Mouse (Mus musculus) heart, postnatal 25 days (tissue): ENCODE measurements around the gene Cfap97. TPM values are rescaled to one million over a fixed set of nuclear protein-coding genes. Genes with fewer than 3 reads are reported as not detected.
"Not testable (repeated sequence)": the region's sequence is repeated elsewhere in the genome, so short reads cannot be mapped to it uniquely, and the experiment has no call there.

Experiments used
- DNase-seq: peaks from one replicate; pipeline ENCODE4 v3.0.0; 2022; ENCODE audit warnings: low spot score
- intact Hi-C: fragments of 180-260 bp; cut with DNase I; formaldehyde crosslinking; loops from one replicate; pipeline ENCODE4 v1.15.1; 2025
- total RNA-seq, 2 experiments: library from RNA; stranded (reverse); gene quantifications; 2 replicates each; pipeline ENCODE4 v1.2.3; 2021

The Cfap97 gene
- total RNA-seq = 10 to 100 TPM; 11.5 to 12.9 TPM

DNA sequence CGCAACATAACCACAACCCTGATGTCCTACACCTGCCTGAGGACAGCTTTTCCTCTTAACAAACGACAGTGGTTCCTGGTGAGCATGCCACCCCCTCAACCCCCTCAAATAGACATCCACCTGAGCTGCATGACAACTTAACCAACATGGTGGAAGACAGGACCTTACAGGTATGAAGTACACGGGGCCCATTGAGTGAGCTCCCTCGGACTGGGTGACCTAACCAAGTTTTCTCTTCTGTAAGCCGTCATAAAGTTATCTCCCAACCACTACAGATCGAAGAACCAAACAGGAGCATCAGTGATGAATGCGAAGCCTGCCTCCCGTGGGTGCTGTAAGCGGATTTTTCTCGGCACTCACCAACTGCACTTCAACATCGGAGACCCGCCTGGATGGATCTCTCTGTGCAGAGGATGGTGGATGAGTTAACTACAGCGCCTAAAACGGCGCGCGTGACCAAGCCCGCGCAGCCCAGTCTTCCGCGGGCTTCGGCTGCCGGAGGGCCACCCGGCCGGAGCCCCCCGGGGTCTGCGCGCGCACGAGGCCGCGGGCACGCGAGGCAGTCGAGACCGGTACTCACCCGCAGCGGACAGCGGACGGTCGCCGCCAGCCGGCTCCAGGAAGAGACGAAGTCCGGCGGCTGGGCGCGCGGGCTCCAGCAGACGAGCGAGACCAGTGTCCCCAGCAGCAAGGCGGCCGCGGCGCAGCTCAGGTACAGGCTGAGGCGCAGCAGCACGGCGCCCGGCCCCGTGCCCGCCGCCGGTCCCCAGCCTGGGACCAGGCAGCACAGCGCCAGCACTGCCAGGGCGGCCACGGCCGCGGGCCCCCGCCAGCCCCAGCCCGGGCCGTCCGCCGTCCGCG is at the start of gene Cfap97:
TSS of gene Cfap97 (plus strand) at position 570 of the 861 bp plus-strand sequence.
- DNase-seq = no peak
- intact Hi-C loops = loop anchor here (5.0 kb wide), 1 partner anchor 154 kb away; the partner anchor contains the start of gene Lrp2bp

DNA sequence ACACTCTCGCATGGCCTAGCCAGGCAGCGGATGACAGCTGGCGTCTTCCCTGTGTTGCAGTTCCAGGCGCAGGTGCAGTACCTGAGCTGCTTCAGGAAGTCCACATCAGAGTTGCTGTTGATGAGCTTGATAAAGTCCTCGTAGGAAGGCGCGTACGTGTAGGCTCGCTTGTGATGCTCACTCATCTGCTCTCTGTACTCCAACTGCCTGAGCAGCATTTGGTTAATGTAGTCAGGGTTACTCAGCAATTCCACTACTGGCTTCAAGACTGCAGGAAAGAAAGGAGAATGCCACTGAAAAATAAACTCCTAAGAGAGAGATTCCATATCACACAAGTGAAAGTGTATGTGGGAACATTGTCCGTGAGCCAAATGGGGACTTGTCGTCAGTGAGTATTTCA is 48.1 kb upstream of the Cfap97 start:
- intact Hi-C loops = no loop called here
- DNase-seq = no peak

DNA sequence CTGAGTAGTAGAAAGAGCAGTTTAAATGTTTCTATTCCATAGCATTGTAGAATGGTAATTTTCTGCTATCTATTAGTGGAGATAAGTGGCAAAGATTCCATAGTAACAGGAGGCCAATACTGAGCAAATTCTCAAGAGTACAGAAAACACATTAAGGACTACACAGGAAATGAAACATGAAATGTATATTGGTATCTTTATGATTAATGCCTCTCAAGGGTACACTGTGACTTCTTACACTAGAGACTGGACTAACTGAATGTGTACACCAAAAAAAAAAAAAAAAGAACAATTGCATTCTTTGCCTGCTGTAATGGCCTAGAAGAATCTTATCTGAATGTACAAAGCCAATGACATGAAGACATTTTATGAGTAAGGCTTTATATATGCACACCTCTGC is 43.9 kb upstream of the Cfap97 start:
- DNase-seq = no peak
- intact Hi-C loops = no loop called here

DNA sequence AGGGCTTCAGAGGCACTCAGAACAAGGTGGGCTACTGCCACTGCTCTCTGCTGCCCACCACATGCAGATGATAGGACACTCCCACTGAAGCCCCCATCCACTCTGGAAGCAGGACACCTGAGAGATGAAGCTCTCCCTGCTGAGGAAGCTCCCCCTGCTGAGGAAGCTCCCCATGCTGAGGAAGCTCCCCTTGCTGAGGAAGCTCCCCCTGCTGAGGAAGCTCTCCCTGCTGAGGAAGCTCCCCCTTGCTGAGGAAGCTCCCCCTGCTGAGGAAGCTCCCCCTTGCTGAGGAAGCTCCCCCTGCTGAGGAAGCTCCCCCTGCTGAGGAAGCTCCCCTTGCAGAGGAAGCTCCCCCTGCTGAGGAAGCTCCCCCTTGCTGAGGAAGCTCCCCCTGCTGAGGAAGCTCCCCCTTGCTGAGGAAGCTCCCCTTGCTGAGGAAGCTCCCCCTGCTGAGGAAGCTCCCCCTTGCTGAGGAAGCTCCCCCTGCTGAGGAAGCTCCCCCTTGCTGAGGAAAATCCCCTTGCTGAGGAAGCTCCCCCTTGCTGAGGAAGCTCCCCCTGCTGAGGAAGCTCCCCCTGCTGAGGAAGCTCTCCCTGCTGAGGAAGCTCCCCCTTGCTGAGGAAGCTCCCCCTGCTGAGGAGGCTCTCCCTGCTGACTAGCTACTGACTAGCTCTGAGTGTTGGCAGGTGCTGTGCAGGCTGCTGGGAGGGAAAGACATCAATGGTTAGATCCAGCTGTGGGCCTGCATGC is 38.0 kb upstream of the Cfap97 start:
- intact Hi-C loops, DNase-seq: not testable (repeated sequence)

DNA sequence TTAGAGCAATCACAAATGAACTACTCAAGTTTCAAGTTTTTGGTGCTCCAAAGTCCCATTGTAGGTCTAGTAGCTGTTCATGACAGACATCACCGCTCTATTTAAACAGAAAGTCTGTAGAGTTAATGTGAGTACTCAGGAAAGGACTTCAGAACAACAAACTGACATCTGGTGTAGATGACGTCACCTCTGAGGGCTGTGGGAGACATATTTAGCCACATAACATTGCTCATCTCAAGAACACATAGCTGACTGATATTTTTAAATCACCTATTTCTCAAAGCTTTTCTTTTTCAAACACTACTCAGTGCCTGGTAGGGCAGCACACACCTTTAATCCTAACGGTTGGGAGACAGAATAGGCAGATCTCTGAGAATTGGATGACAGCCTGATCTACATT is 34.4 kb upstream of the Cfap97 start:
- intact Hi-C loops = no loop called here
- DNase-seq = no peak

DNA sequence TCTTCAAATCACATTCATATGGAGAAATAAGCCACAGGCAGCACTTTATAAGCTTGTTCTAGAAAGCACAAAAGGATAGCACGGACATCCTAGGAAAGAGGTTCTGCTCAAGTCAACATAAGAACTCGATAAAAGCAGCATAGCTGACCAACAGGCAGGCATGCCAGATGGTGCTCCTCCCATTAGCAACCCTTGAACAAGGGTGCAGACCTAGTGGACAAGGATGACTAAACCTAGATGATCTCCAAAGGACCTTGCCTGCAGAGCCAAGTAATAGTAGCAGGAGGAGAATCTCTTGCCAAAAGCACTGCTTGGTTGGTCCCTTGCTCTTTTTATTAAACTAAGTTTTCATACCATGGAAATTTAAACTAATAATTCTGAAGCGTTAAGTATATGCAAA is 32.4 kb upstream of the Cfap97 start:
- DNase-seq = no peak
- intact Hi-C loops = no loop called here

DNA sequence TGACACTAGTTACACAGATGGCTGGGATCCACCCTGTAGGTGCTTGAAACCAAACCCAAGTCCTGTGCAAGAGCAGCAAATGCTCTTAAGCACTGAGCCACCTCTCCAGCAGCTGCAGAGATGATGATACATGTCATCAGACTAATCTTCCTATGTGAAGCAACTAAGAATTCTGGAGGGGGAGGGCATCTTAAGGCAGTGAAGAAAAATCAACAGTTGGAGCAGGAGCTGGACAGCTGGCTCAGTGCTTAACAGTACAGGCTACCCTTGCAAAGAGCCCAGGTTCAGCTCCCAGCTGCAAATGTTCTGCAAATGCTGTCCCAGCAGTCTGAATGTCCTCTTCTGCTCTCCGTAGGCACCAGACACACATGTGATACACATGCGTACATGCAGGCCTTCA is 29.1 kb upstream of the Cfap97 start:
- no peak for DNase-seq
- intact Hi-C loops = no loop called here

DNA sequence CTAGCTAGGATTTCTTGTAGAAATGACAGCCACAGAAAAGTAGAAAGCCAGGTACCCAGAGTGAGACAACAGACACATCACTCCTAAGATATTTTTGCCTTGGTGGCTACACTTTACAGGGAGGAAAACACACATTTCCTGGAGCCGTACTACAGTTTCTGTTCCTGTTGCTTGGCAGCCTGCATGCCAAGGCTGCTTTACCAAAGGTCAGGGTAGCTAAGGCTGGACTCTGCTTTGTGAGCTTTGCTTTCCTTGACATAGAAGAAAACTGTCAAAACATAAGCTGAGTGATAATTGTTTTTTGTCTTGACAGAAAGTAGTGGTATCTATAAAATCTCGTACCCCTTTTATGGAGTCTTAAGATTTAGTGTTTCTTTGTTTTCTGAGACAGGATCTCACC is 21.1 kb upstream of the Cfap97 start:
- intact Hi-C loops = no loop called here

DNA sequence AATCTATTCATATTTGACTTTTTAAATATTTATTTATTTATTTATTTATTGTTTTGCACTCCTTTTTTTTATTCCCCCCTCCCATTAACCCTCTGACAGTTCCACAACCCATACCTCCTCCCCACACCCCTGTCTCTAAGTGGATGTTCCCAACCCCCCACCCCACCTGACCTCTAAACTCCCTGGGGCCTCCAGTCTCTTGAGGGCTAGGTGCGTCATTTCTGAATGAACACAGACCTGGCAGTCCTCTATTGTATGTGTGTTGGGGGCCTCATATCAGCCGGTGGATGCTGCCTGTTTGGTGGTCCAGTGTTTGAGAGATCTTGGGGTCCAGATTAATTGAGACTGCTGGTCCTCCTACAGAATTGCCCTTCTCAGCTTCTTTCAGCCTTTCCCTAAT is 16.0 kb upstream of the Cfap97 start:
- DNase-seq, intact Hi-C loops: not testable (repeated sequence)

More for the DNA sequence above, 21.1 kb upstream of the Cfap97 start:
- no peak for DNase-seq

DNA sequence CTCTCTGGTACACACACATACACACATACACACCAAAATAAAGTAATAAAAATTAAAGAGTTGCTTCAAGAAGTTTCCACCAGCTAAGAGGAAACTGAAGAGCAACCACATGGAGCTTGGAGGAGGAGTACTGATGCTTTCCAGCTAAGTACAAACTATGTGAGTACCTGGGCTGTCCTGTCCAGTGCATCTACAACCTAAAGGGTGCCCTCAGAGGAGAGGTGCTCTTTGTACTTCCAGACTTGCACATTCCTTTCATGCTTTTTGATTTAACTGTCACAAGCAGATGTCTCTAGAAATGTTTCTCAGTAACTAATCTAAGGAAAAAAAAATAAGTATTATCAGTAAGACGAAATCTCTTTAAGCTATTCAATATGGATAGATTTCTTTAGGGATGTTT is 14.2 kb upstream of the Cfap97 start:
- intact Hi-C loops = no loop called here
- DNase-seq = no peak

DNA sequence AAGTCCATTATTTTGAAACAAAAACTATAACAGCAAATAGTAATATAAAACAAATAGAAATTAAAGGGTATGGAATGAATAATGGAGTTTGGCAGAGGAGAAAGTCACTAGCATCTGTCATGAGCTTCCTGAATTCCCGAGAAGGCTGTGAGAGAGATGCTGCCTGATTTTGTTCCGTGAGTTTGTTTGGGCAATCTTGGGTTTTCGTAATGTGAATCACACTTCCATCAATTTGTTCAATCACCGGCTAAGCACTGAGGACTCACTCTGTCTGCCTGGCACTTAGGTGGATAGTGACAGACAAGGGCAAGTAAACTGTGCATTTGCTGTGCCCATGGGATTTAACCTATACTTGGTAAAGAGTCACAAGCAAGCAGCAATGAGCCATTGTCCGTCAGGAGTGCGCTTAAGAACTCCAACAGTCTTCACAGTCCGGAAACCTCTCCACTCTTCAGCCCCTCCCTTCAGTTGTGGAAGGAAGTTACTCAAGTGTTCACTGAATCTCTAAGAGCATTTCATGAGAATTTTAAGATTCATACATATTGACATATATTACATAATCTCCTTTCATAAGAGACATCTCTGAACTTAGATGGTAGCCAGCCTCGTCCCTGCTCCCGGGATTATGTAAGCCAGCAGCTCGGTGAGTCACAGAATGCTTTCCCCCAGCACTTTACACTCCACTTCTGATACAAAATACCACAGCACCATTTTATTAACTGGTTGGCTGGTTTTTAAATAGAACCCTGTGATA is 13.6 kb upstream of the Cfap97 start:
- no peak for DNase-seq
- intact Hi-C loops = no loop called here

DNA sequence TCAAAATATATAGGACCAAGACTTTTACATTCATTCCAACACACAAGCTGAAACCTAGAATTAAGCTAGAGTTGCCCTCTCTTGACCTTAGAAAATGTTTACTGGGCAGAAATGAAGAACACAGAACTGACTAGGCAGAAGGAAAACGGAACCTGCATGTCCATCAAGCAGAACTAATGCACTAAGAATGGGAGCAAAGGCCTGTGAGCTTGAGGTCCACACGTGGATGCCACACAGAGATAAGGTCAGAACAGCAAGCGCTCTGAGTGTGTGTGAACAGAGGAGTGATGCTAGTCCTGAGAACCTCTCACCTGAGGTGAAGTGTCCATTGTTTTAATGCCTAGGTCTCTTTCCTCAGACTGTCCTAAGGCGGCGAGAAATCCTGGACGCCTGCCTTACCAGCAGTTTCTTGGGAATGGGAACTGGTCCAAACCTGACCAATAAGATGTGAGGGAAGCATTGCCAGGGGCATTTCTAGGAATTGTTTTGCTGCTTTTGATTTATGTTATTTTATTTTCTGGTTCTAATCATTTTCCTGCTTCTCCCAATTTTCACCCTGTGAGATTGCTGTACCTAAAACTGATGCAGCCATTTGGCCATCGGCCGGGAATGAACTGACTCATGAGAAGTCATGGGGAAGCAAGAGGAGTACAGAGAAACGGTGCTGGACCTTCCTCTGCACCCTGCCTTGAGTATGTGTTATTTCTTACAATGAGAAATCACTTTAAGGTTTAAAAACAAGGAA is 11.0 kb upstream of the Cfap97 start:
- no peak for DNase-seq

DNA sequence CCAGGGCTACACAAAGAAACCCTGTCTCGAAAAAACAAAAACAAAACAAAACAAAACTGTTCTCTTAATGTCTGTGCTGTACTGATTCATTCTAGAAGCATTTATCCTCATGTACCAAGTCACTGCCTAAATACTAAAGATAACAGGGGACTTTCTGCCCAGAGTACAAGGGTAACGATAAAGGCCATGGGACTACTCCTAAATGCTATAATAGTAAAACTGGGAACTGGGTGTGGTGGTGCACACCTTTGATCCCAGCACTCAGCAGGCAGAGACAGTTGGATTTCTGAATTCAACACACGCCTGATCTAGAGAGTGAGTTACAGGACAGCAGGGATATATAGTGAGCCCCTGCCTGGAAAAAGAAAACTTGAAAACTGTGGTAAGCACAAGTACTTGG is 9.9 kb upstream of the Cfap97 start:
- intact Hi-C loops = no loop called here
- no peak for DNase-seq

More for the DNA sequence above, 11.0 kb upstream of the Cfap97 start:
- intact Hi-C loops = no loop called here

DNA sequence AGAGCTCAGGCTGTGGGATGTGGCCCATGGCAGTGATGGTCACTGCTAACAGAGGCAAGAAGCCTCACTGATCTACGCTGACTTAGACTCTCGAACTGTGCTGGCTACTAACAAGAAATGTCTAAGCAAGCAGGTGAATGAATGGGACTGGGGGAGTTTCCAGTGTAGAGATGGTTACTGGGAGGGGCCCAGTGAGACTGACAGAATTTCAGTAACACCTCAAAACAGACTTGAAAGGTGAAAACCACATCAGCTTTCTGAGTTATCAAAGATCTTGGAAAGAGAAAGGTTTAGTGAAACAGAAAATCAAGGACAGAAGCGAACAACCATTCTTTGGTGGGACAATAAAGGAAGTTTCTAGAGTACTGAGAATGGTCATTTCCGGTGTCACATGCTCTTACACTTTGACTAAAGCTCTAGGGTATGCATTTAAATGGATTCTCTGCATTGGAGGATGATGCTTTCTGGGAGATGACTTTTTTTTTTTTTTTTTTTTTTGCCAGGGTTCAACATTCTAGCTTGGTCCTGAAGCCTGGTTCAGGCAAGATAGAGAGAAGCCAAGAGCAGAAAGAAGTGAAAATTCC is 9.0 kb upstream of the Cfap97 start:
- intact Hi-C loops = no loop called here
- DNase-seq = no peak

DNA sequence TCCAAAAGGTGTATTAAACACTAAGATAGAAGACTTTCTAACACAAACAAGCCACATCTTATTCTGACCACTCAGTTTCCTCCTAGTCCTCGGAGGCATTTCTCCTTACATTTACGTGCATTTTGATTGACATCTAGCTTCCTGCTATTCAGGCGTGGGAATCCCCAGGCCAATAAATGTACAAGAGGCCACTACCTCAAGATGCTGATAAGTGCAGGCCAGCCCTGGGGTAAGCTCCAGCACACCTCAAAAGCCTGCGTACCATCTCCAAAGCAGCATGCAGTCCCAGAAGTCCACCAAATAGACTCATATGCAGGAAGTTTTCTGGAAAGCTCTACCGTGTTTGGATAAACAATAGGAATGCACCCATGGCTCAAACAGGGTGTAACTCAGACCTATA is 8.1 kb upstream of the Cfap97 start:
- intact Hi-C loops = no loop called here

DNA sequence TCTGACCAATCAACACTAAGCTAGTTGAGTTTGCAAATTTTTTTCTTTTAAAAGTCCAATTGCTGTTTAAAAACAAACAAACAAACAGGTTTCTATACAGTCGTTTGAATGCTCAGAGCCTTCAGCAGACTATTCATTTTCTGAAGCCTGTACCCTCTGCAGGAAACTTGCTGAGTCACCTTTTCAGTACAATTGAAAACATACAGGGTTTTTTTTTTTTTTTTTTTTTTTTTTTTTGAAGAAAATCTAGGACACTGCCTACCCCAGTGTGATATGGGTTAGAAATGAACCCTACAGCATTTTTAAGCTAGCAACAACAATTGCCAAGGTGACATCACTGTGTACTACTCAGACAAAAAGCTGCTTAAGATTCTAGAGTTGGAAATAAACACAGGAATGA is 7.6 kb upstream of the Cfap97 start:
- intact Hi-C loops = no loop called here
- DNase-seq = no peak

More for the DNA sequence above, 8.1 kb upstream of the Cfap97 start:
- DNase-seq = no peak

DNA sequence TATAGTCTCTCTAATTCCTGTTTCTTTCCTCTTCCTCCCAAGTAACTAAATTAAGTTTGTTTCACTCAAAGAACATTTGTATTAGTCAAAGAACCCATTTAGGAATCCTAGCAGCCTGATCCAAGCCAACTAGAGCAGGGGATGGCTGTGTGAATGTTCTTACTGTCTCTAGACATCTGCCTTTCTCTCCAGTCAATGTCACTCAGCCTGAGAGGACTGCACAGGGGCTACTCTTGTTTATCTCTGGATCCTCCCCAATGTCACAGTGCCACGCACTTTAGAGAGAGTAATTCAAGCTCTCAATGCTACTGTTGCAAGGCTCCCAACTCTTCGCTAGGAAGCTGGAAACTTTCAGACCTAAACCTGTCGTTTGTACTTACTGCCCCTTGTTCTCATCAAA is 5.4 kb upstream of the Cfap97 start:
- DNase-seq = no peak
- intact Hi-C loops = no loop called here

DNA sequence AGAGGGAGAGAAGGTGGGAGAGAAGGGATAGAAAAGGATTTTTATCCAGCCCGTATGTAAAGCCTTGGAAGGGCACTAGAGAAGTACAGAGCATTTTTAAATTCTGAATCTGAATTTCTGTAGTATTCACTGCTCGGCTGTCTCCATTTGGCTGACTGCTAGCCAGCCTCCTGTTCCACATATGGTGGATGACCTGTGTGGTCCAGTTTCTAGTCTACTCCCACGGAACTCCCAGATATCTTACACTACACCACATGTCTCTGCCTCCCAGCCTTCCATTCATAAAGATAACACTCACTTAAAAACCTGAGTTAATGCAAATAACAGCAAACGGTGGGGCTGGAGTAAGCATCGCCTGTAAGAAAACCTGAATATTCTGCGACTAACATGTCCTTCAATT is 2.3 kb upstream of the Cfap97 start:
- no peak for DNase-seq
- intact Hi-C loops = no loop called here

DNA sequence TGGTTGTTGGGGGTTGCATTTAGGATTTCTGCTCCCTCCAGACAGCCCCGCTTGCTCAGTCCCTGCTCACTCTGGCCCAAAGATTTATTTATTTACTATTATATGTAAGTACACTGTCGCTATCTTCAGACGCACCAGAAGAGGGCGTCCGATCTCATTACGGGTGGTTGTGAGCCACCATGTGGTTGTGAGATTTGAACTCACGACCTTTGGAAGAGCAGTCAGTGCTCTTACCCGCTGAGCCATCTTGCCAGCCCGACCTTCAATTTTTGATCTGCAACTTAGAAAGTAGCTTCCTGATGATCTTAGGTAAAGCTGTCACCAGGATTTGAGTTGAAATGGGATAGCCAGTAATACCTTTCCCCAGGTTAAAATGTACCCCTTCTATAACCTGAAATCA is 1.8 kb upstream of the Cfap97 start:
- intact Hi-C loops = loop anchor here (5.0 kb wide), 1 partner anchor 152 kb away; the partner anchor contains the start of gene Lrp2bp
- no peak for DNase-seq
